Mouse (Mus musculus): ENCODE data around the gene Nudt17.
"Not testable (repeated sequence)": the region's sequence is repeated elsewhere in the genome, so short reads cannot be mapped to it uniquely, and the experiment has no call there.

Gene Nudt17

DNA sequence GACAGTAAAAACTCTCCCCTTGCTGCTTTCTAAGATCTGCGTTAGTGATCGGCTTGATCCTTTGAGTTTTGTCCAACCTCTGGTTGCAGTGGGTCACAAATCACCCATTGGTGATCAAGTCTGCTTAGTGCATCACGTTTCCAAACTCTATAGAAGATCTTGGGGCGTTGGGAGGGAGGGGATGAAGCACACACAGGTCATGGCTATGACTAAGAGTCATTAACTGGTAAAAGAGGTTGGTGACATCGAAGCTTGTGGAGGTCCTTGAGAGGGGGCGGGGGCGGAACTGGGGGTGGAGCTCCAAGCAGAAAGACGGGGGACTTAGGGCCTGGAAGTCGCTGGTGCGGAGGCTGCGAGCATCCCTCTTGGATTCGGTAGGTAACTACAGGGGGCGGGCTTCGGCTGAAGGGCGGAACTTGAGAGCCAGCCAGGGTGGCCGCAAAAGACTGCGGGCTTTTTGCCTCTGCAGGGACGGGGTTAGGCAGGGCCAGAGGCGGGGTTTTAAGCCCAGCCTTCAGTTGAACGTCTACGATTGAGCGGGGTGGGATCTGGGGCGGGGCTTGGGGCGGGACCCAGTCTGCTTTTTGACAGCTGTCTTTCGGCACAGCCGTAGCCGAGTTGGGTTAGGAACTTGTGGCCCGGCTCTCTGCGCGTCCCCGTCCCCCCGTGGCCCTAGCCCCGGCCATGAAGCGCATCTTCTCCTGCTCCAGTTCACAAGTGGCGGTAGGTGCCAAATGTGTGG is 38.5 kb downstream of the Nudt17 start, which contains the start of gene Ankrd35:
Gene Ankrd35 (plus strand): TSS at position 405 of the 742 bp plus-strand sequence.
- peak; percentile 92 for DNase-seq (ENCODE audit: low read depth)

- DNase-seq (ENCODE audit: low read depth), result peak; percentile 26
Measured at GRCm38 (mm10) chr3:96668424-96669067, 39.8 kb downstream of the Nudt17 start.

GRCm38 (mm10) chr3:96667316-96667715 is 41.0 kb downstream of the Nudt17 start:
- DNase-seq (ENCODE audit: low read depth), result peak; percentile 55

DNA sequence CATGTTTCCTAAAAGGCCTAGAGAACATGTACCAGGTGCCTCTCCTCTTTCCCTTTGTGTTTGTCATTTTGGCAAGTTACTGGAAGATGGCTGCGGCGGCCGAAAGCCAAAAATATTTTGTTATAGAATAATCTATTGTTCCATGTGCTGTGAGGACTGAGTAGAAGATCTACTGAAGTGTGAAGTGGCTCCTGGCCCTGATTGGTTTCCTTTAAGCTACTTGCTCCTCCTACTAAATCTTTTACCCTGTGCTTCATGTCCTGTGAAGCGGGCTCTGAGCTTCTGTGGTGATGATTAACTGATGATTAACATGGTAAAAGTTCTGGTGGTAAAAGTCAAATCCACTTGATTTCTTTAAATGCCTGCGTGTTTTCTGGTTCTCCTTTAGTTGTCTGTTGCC is 41.4 kb downstream of the Nudt17 start:
- DNase-seq (ENCODE audit: low read depth), result no peak

- not testable (repeated sequence) for DNase-seq (ENCODE audit: low read depth)
Measured at GRCm38 (mm10) chr3:96665732-96666363, 42.5 kb downstream of the Nudt17 start.

DNA sequence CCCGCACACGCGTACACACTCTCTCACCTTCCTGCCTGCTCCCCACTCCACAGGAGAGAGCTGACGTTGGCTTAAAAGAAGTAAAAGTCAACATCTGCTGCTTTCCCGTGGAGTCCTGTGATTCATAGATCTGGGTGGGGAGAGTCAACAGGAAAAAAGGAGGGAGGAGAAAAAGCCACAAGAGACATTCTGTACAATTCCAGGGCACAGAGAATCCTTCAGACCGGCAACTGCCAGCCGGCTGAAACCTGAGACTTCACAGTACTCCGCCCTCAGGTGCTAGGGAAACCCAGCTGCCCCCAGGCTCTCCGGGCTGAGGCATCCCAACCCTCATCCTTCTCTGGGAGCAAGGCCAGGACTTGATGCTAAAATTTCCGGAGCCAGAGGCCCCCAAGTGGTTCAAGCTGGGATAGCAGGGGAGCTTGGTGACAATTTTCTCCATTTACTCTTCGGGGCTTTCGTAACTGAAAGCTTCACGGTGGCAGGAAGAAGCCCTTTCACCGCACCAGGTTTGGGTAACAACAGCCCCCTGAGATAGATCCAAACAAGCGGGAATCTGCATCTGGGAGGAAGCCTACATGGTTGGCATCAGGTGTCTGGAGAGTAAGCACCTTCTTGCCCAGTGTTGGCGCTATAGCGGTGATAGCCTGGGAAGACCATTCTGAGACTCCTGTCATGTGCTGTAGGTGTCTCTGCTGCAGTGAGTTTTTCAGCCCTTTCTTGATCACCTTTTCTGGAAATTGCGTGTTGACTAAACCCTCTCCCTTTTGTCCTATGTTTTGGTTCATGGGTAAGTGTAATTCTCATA is 44.7 kb downstream of the Nudt17 start:
- DNase-seq (ENCODE audit: low read depth), result peak; percentile 81

GRCm38 (mm10) chr3:96662731-96663316 is 45.5 kb downstream of the Nudt17 start:
- no peak for DNase-seq (ENCODE audit: low read depth)

GRCm38 (mm10) chr3:96660901-96661300 is 47.5 kb downstream of the Nudt17 start:
- no peak for DNase-seq (ENCODE audit: low read depth)

All from naive thymus-derived CD4-positive, alpha-beta T cell, adult 2 months (primary cell).